Mouse (Mus musculus) erythroblast, embryonic 14.5 days (primary cell): ENCODE measurements around the gene Aire. TPM values are rescaled to one million over a fixed set of nuclear protein-coding genes. Genes with fewer than 3 reads are reported as not detected.

Experiments used
- H3K27me3 ChIP-seq: 2 replicates; pipeline ENCODE4 v1.6.1; 2012; ENCODE audit warnings: inconsistent platforms; ENCODE audit not compliant: control insufficient read depth
- H3K36me3 ChIP-seq: 2 replicates; pipeline ENCODE4 v1.6.1; 2012; ENCODE audit warnings: mild to moderate bottlenecking, inconsistent platforms; ENCODE audit not compliant: control insufficient read depth
- H3K4me1 ChIP-seq: 2 replicates; pipeline ENCODE4 v1.6.1; 2012; ENCODE audit warnings: inconsistent platforms; ENCODE audit not compliant: control insufficient read depth
- H3K4me3 ChIP-seq: replicated peaks from 2 replicates; pipeline ENCODE3; 2012; ENCODE audit warnings: moderate library complexity, mild to moderate bottlenecking, inconsistent platforms
- H3K9me3 ChIP-seq: 2 replicates; pipeline ENCODE4 v1.6.1; 2012; ENCODE audit warnings: low read length, inconsistent platforms, mixed read lengths; ENCODE audit not compliant: control insufficient read depth
- GATA1 ChIP-seq: IDR thresholded peaks from 2 replicates; pipeline ENCODE4 v1.6.1; 2012; ENCODE audit warnings: low read length, inconsistent platforms, mixed read lengths
- TAL1 ChIP-seq: IDR thresholded peaks from 3 replicates; pipeline ENCODE4 v1.6.1; 2012; ENCODE audit warnings: low read length, inconsistent platforms, mixed read lengths
- polyA plus RNA-seq: library from polyadenylated mRNA; stranded (reverse); fragments of >175 nt; gene quantifications from 2 replicates; pipeline ENCODE4 v1.2.3, GENCODE M21; 2012

Gene Aire
- polyA plus RNA-seq, 1 experiment = not detected

DNA sequence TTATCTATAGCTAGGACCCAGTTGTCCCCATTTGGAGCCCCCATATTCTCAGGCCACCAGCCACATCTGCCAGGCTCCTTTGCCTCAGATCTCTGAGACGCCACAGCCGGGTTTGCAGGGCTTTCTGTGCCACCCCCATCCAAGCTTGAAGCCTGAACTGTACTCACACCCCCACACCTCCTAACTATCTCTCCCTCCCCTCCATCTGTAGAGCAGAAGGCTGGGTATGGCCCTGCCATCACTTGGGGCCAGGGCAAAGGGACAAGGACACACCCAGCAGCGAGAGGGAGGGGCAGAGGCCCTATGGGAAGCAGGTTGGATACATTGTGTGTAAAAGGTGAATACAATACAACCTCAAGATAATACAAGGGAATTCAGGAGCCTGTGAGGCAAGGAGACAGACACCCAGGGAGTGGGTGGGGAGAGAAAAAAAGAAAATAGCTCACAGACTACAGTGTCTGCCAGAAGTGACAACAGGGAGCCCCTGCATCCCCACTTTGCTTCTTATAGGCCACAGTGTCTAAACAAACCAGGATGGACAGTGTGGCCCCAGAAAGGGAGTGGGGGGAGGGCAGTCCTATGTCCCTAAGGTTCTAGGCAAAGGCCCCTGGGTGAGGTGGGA, 38.8 kb downstream of the Aire start:
- Histone ChIP-seq H3K4me3 (peak overlapping the region; percentile 70), H3K27me3 (no peaks in the 10 kb centered on the region), H3K4me1 (peaks cover 73% of the 10 kb centered on the region), H3K36me3 (peaks cover 89% of the 10 kb centered on the region), H3K9me3 (no peaks in the 10 kb centered on the region)
- TF ChIP-seq TAL1 (no peak), GATA1 (no peak)

DNA sequence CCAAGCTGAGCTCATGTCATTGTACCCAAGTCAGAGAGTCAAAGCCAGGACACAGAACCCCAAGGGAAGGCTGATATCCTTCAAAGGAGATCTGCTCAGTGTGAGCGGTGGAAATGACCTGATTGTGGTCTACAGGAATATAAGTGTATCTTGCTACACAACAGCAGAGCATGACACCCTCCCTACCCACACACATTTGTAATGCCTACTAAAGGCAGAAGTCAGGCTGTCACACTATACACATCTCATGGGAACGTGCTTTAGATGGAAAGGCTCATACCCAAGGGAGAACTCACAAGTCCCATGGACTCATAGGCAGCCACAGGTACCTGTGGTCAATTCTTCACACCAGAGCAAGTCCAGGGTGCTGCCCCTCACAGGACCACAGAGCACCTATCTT, 41.1 kb downstream of the Aire start:
- Histone ChIP-seq H3K9me3 (no peaks in the 10 kb centered on the region), H3K27me3 (no peaks in the 10 kb centered on the region), H3K4me1 (peaks cover 55% of the 10 kb centered on the region), H3K36me3 (peaks cover 96% of the 10 kb centered on the region), H3K4me3 (no peak overlapping the region)
- TF ChIP-seq GATA1 (no peak), TAL1 (no peak)

DNA sequence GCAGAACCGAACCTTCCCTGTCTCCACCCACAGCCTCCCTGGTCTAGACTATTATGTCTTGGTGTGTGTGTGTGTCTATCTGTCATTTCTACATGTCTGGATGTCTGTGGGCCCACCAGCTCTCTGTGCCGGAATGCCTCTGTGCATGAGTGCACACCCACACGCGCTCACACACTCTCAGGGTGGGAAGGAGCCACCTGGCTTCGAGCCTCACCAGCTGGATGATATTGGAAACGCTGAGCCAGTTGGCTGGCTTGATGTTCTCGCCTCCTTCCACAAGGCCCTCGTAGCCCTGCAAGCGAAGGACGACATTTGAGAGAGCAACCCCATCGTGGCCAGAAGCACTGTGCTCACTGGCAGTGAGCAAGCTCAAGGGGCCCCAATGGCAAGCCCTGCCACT, 41.6 kb downstream of the Aire start:
- no peak overlapping the region for H3K4me3 ChIP-seq
- H3K9me3 ChIP-seq = no peaks in the 10 kb centered on the region
- H3K4me1 ChIP-seq = peaks cover 49% of the 10 kb centered on the region
- no peaks in the 10 kb centered on the region for H3K27me3 ChIP-seq
- TF ChIP-seq GATA1 (no peak), TAL1 (no peak)
- H3K36me3 ChIP-seq = peaks cover 97% of the 10 kb centered on the region

DNA sequence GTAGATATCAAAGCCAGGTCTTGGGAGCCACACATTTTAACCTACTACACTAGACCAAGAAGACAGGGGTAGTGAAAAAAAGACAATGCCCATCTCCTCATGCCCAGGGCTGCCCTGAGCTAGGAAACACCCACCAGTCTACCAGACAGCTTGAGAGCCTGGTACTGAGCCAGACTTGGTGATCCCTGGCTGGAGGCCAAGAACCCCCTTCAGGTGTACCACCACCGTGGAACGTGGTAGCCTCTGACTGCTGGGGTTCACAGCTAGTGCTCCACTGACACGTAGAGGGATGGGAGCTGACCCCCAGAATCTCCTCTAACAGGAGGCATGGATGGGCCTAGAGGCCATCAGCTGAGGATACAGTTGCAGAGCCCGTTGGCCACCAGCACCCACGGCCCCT, 43.2 kb downstream of the Aire start:
- Histone ChIP-seq H3K27me3 (no peaks in the 10 kb centered on the region), H3K36me3 (peaks cover 97% of the 10 kb centered on the region), H3K4me3 (no peak overlapping the region), H3K4me1 (peaks cover 34% of the 10 kb centered on the region), H3K9me3 (no peaks in the 10 kb centered on the region)
- no peak for TF ChIP-seq GATA1
- TF ChIP-seq TAL1 = no peak

DNA sequence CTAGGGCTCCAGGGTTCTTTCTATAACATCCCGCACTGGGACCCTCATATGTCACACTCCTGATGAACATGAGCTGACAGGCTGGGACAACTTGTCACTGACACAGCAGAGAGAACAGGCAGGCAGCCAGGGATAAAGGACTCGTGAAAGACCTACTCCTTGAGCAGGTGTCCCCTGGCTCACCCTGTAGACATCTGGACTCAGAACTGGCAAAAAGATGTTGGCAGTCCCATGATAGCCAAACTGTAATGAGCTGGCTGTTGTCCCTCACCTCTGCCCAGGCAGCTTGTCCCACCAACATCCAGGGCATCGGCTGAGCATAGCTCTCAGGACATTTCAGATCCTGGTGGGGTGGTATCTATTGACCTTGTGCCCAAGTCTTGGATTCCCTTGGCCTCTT, 47.8 kb downstream of the Aire start:
- Histone ChIP-seq H3K36me3 (peaks cover 100% of the 10 kb centered on the region), H3K4me1 (peaks cover 6% of the 10 kb centered on the region), H3K4me3 (no peak overlapping the region), H3K9me3 (no peaks in the 10 kb centered on the region), H3K27me3 (no peaks in the 10 kb centered on the region)
- no peak for TF ChIP-seq GATA1
- no peak for TF ChIP-seq TAL1

DNA sequence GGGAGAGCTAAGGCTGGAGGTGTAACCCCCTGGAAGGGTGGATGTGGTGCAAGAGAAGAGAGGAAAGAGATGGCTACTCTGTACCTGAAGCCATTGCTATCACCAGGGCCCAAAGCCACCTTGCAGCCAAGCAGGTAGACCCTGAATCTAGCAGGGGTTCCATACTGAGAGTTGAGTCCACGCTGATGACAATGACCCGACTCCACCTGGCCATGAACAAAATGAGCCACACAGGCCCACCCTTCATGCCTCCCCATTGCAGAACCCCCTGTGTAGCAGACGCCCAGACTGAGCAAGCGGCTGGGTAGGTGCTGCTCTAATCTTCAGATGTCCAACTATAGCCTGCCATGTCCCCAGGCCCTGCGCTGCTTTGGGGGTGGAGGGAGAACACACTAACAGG, 57.6 kb downstream of the Aire start:
- Histone ChIP-seq H3K4me1 (peaks cover 12% of the 10 kb centered on the region), H3K36me3 (peaks cover 60% of the 10 kb centered on the region), H3K9me3 (no peaks in the 10 kb centered on the region), H3K4me3 (no peak overlapping the region), H3K27me3 (no peaks in the 10 kb centered on the region)
- TF ChIP-seq GATA1 = no peak
- TF ChIP-seq TAL1 = no peak

DNA sequence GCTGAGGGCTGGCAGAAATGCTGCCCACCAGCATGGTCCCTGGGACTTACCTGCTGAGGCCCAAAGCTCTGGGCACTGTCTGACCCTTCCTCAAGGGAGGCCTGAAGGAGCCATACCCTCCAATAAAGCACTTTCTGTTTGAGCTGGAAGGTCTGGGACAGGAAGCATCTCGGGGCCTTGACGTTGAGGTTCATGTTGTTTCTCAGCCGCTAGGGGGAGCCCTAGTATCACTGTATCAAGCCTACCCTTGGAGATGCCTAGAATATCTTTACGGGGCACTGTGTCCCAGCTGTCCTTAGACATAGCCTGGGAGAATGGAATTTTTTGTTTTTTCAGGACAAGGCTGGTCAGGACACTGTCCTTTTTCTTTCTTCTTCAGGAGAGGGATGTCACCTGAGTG, 58.8 kb downstream of the Aire start:
- no peaks in the 10 kb centered on the region for H3K9me3 ChIP-seq
- H3K27me3 ChIP-seq = no peaks in the 10 kb centered on the region
- H3K36me3 ChIP-seq = peaks cover 52% of the 10 kb centered on the region
- peaks cover 18% of the 10 kb centered on the region for H3K4me1 ChIP-seq
- H3K4me3 ChIP-seq = no peak overlapping the region
- no peak for TF ChIP-seq TAL1
- TF ChIP-seq GATA1 = no peak

Other genes with a start within 250 kb of the Aire start
- not detected in 2 replicates for gene Gm9639, start 248.5 kb downstream of the Aire start, polyA plus RNA-seq
- not detected in 2 replicates for gene Gm19668, start 244.5 kb downstream of the Aire start, polyA plus RNA-seq
- gene Gm9507, start 231.8 kb downstream of the Aire start, polyA plus RNA-seq = not detected in 2 replicates
- gene Gm2696, start 228.9 kb downstream of the Aire start, polyA plus RNA-seq = not detected in 2 replicates
- not detected in 2 replicates for gene Krtap10-4, start 216.5 kb downstream of the Aire start, polyA plus RNA-seq
- 0.04 TPM in 1 of 2 replicates, not detected in the other for gene Krtap10-10, start 207.7 kb downstream of the Aire start, polyA plus RNA-seq
- not detected in 2 replicates for gene Gm36176, start 196.8 kb downstream of the Aire start, polyA plus RNA-seq
- not detected in 2 replicates for gene Gm10318, start 190.8 kb downstream of the Aire start, polyA plus RNA-seq
- not detected in 2 replicates for gene Gm3285, start 181.6 kb downstream of the Aire start, polyA plus RNA-seq
- 0.01 TPM in 1 of 2 replicates, not detected in the other for gene Lrrc3, start 141.1 kb downstream of the Aire start, polyA plus RNA-seq
- gene Trpm2, start 73.0 kb downstream of the Aire start, polyA plus RNA-seq = 0.01 and 0.02 TPM in 2 replicates
- 1.2 and 2.4 TPM in 2 replicates for gene 1810043G02Rik, start 65.1 kb downstream of the Aire start, polyA plus RNA-seq
- 21.8 and 26.2 TPM in 2 replicates for gene Pfkl, start 33.5 kb downstream of the Aire start, polyA plus RNA-seq
- not detected in 2 replicates for gene Dnmt3l, start 1.7 kb downstream of the Aire start, polyA plus RNA-seq
- gene Icosl, start 25.7 kb upstream of the Aire start, polyA plus RNA-seq = 0.01 TPM in 1 of 2 replicates, not detected in the other
- gene D10Jhu81e, start 126.2 kb upstream of the Aire start, polyA plus RNA-seq = 6.8 and 7.7 TPM in 2 replicates
- 0.26 and 0.38 TPM in 2 replicates for gene Pwp2, start 141.5 kb upstream of the Aire start, polyA plus RNA-seq
- 3.7 and 5.3 TPM in 2 replicates for gene Trappc10, start 201.0 kb upstream of the Aire start, polyA plus RNA-seq